Mouse (Mus musculus) spleen, embryonic (tissue): Measurements from ENCODE around the gene Flrt2.

Source experiments
- CTCF ChIA-PET: fragments of 350-600 bp; sonication (Branson Sonifier 250); formaldehyde crosslinking; loops from one replicate; lab custom pipeline; 2022; lab: Charles Lee

Gene Flrt2

GRCm38 (mm10) chr12:95734075-95734474 is 42.0 kb downstream of the Flrt2 start:
- CTCF ChIA-PET: no interaction called here

- CTCF ChIA-PET: no interaction called here
These were observed 45.5 kb downstream of the Flrt2 start for GRCm38 (mm10) chr12:95737571-95737970.

GRCm38 (mm10) chr12:95738031-95738430 is 46.0 kb downstream of the Flrt2 start:
- CTCF ChIA-PET: no interaction called here

GRCm38 (mm10) chr12:95738491-95739135 is 46.6 kb downstream of the Flrt2 start:
- CTCF ChIA-PET: no interaction called here

- CTCF ChIA-PET: interaction anchor here (0.6 kb wide), 1 partner anchor 35 kb away, joined by 4 read pairs; no protein-coding TSS in a partner anchor
These were observed 47.7 kb downstream of the Flrt2 start for GRCm38 (mm10) chr12:95739739-95740138.

GRCm38 (mm10) chr12:95741296-95741695 is 49.3 kb downstream of the Flrt2 start:
- CTCF ChIA-PET: interaction anchor here (0.6 kb wide), 1 partner anchor 685 kb away, joined by 5 read pairs; no protein-coding TSS in a partner anchor

- CTCF ChIA-PET: no interaction called here
These were observed 52.3 kb downstream of the Flrt2 start for GRCm38 (mm10) chr12:95744307-95744706.

GRCm38 (mm10) chr12:95746856-95747579 is 55.0 kb downstream of the Flrt2 start:
- CTCF ChIA-PET: no interaction called here

GRCm38 (mm10) chr12:95748760-95749159 is 56.7 kb downstream of the Flrt2 start:
- CTCF ChIA-PET: no interaction called here

GRCm38 (mm10) chr12:95749248-95749647 is 57.2 kb downstream of the Flrt2 start:
- CTCF ChIA-PET: no interaction called here

GRCm38 (mm10) chr12:95759212-95759746 is 67.3 kb downstream of the Flrt2 start:
- CTCF ChIA-PET: no interaction called here

GRCm38 (mm10) chr12:95765255-95765654 is 73.2 kb downstream of the Flrt2 start:
- CTCF ChIA-PET: no interaction called here

- CTCF ChIA-PET: no interaction called here
These were observed 77.0 kb downstream of the Flrt2 start for GRCm38 (mm10) chr12:95769041-95769440.

- CTCF ChIA-PET: no interaction called here
These were observed 78.2 kb downstream of the Flrt2 start for GRCm38 (mm10) chr12:95770251-95770650.

- CTCF ChIA-PET: no interaction called here
These were observed 98.1 kb downstream of the Flrt2 start for GRCm38 (mm10) chr12:95790146-95790545.

- CTCF ChIA-PET: no interaction called here
These were observed 124.6 kb downstream of the Flrt2 start for GRCm38 (mm10) chr12:95816660-95817059.
